Mouse (Mus musculus): ENCODE data around the gene Acot12. TPM values are rescaled to one million over a fixed set of nuclear protein-coding genes. Genes with fewer than 3 reads are reported as not detected.

The Acot12 gene
- polyA plus RNA-seq, 1 experiment from 2014 or later = not detected

DNA sequence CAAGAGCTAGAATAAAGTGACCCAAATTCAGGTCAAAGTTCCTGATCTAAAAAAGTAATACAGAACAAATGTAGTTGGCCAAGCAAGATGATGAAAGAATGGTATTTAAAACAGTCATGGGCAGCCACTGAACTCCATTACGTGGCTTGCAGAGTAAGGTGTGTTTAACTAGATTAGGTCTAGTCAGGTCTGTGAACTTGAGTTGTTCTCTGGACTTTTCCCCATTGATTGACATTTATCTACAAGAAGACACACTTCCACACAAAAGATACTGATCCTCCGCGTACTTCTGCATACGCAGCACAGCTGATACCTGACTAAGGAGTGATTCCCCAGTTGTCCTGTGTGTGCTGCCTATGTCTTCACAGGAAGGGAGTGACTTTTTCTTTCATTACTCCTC lies 24.3 kb downstream of the Acot12 start:
- Histone ChIP-seq H3K9ac (replicated peaks; ENCODE audit: low read depth) (no peak overlapping the region), H3K4me2 (replicated peaks; ENCODE audit: low read depth, low read length) (no peak overlapping the region), H3K9me3 (ENCODE audit: low read length) (no peaks in the 10 kb centered on the region), H3K27me3 (replicated peaks; ENCODE audit: insufficient read depth, low read length) (no peaks in the 10 kb centered on the region), H3K36me3 (ENCODE audit: insufficient read depth, low read length) (no peaks in the 10 kb centered on the region), H3K4me3 (ENCODE audit: low read depth, low read length) (no peak overlapping the region), H3K27ac (ENCODE audit: low read length) (no peak overlapping the region), H3K4me1 (ENCODE audit: insufficient read depth, low read depth, low read length) (no peaks in the 10 kb centered on the region)
- no peak for DNase-seq (ENCODE audit: low spot score)
- ATAC-seq = no peak
- no peak for TF ChIP-seq CTCF (IDR thresholded peaks at IDR 0.05)
- no peak for TF ChIP-seq EP300 (IDR thresholded peaks at IDR 0.05)
- 87% methylated on average over 4 of the region's 4 CpGs for WGBS

DNA sequence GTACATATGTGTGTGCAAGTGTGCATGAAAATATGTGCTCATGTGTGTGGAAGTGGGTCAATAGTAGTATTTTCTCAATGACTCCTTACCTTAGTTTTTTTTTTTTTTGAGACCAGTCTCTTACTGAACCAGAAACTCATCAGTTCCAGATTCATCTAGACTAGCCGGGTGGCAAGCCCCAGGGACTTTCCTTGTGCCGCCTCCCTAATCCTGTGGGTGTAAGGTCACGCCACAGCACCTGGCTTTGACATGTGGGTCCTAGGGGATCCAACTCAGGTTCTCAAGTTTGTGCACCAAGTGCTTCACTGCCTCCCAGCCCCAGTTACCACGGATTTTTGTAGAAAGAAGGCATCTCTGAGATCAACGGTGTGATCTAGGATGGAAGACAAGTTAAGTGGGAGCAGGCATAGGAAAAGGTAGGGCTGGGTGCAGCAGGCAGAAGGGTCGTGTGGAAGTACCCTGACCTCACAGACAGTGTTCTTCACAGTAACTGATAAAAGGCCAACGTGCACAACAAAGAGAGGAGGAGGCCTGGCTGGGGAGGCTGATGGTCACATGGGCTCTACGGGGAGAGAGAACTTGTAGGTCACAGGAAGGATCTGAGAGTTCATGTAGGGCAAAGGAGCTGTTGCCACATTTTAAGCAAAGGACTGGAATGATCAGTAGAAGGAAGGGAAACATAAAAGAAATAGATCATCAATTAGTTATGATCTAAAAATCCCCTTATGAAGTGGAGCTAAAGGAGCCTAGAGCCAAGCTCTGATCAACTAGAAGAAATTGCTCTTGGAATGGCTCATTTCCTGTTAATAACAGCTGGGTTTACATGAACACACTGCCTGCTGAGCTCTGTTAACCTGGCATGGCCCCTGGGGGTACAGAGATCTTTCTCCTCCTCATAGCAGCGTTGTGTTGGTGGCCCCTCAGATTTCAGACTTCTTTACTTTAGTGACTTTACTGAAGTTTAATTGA lies 27.7 kb downstream of the Acot12 start:
- no peaks in the 10 kb centered on the region for H3K27me3 ChIP-seq (replicated peaks; ENCODE audit: insufficient read depth, low read length)
- H3K9me3 ChIP-seq (ENCODE audit: low read length) = no peaks in the 10 kb centered on the region
- no peak overlapping the region for H3K4me3 ChIP-seq (ENCODE audit: low read depth, low read length)
- TF ChIP-seq EP300 (IDR thresholded peaks at IDR 0.05) = no peak
- no peak for TF ChIP-seq CTCF (IDR thresholded peaks at IDR 0.05)
- H3K27ac ChIP-seq (ENCODE audit: low read length) = no peak overlapping the region
- H3K4me1 ChIP-seq (ENCODE audit: insufficient read depth, low read depth, low read length) = no peaks in the 10 kb centered on the region
- WGBS = 64% methylated on average over 9 of the region's 9 CpGs
- ATAC-seq (no peak), DNase-seq (ENCODE audit: low spot score) (no peak)
- H3K4me2 ChIP-seq (replicated peaks; ENCODE audit: low read depth, low read length) = no peak overlapping the region
- no peaks in the 10 kb centered on the region for H3K36me3 ChIP-seq (ENCODE audit: insufficient read depth, low read length)
- no peak overlapping the region for H3K9ac ChIP-seq (replicated peaks; ENCODE audit: low read depth)

DNA sequence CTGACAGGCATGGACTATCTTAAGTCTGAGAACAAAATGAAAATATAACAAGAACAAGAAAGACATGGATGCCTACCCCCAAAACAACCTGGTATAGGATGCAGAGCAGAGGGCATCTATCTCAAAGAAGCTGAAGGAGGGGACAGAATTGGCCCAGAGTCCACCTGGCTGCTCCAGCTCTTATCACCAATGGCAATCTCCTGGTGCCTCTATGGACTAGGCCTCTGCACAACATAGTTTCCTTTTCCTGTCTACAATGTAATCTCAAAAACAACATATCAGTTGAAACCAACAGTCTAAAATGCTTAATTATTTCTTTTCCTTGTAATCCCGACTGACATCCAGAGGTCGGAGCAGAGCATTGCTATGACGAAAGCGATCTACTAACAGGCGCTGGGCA lies 36.8 kb downstream of the Acot12 start:
- Histone ChIP-seq H3K4me2 (replicated peaks; ENCODE audit: low read depth, low read length) (no peak overlapping the region), H3K4me1 (ENCODE audit: insufficient read depth, low read depth, low read length) (no peaks in the 10 kb centered on the region), H3K27me3 (replicated peaks; ENCODE audit: insufficient read depth, low read length) (no peaks in the 10 kb centered on the region), H3K36me3 (ENCODE audit: insufficient read depth, low read length) (no peaks in the 10 kb centered on the region), H3K9ac (replicated peaks; ENCODE audit: low read depth) (no peak overlapping the region), H3K27ac (ENCODE audit: low read length) (no peak overlapping the region), H3K4me3 (ENCODE audit: low read depth, low read length) (no peak overlapping the region), H3K9me3 (ENCODE audit: low read length) (no peaks in the 10 kb centered on the region)
- 91% methylated on average over 5 of the region's 5 CpGs for WGBS
- no peak for TF ChIP-seq EP300 (IDR thresholded peaks at IDR 0.05)
- TF ChIP-seq CTCF (IDR thresholded peaks at IDR 0.05) = no peak
- DNase-seq (ENCODE audit: low spot score) (no peak), ATAC-seq (no peak)

DNA sequence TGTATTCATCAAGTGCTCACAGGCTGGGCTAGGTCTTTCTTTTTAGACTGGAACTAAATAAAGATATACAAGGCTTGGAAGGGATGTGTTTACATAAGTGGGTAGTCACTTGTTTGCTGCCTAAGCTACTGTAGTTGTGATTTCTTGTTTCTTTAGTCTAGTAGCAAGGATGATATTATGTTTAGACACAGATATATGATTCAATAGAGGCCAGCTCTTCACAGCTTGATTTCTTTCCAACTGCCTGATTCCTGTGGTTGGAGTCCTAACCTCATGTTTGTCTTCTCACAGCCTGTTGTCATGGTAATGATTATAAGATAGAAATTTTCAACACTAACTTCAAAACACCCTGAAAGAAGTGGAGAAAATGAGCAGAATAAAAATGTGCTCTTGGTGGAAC lies 38.6 kb downstream of the Acot12 start:
- Histone ChIP-seq H3K27ac (ENCODE audit: low read length) (no peak overlapping the region), H3K9ac (replicated peaks; ENCODE audit: low read depth) (no peak overlapping the region), H3K4me1 (ENCODE audit: insufficient read depth, low read depth, low read length) (no peaks in the 10 kb centered on the region), H3K36me3 (ENCODE audit: insufficient read depth, low read length) (no peaks in the 10 kb centered on the region), H3K4me3 (ENCODE audit: low read depth, low read length) (no peak overlapping the region), H3K27me3 (replicated peaks; ENCODE audit: insufficient read depth, low read length) (no peaks in the 10 kb centered on the region), H3K9me3 (ENCODE audit: low read length) (no peaks in the 10 kb centered on the region), H3K4me2 (replicated peaks; ENCODE audit: low read depth, low read length) (no peak overlapping the region)
- ATAC-seq (no peak), DNase-seq (ENCODE audit: low spot score) (peak; percentile 6)
- TF ChIP-seq EP300 (IDR thresholded peaks at IDR 0.05) (no peak), CTCF (IDR thresholded peaks at IDR 0.05) (no peak)

DNA sequence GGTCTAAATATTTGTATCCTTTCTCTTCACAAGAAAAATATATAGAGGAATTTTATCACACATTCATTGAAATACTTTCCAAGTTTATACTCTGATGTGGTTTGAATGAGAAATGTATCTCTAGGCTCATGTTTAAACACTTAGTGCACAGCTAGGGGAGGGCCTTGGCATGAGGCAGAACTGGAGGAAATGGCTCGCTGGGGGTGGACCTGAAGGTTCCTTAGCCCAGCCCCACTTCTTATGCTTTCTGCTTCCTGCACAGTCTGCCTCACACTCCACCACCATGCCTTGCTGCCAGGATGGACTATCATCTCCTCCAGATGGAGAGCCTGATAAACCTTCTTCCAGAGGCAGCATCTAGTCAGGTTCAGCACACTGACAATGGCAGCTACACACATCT lies 50.7 kb downstream of the Acot12 start:
- H3K9me3 ChIP-seq (ENCODE audit: low read length) = no peaks in the 10 kb centered on the region
- no peak overlapping the region for H3K4me2 ChIP-seq (replicated peaks; ENCODE audit: low read depth, low read length)
- DNase-seq (ENCODE audit: low spot score) = no peak
- H3K36me3 ChIP-seq (ENCODE audit: insufficient read depth, low read length) = 0 out of 2 replicates have a peak, but pooled peaks cover 8% of the 10 kb centered on the region
- no peaks in the 10 kb centered on the region for H3K27me3 ChIP-seq (replicated peaks; ENCODE audit: insufficient read depth, low read length)
- H3K4me1 ChIP-seq (ENCODE audit: insufficient read depth, low read depth, low read length) = no peaks in the 10 kb centered on the region
- no peak overlapping the region for H3K9ac ChIP-seq (replicated peaks; ENCODE audit: low read depth)
- ATAC-seq = no peak
- no peak overlapping the region for H3K27ac ChIP-seq (ENCODE audit: low read length)
- no peak for TF ChIP-seq EP300 (IDR thresholded peaks at IDR 0.05)
- no peak for TF ChIP-seq CTCF (IDR thresholded peaks at IDR 0.05)
- 15% methylated on average over 1 of the region's 1 CpGs for WGBS
- no peak overlapping the region for H3K4me3 ChIP-seq (ENCODE audit: low read depth, low read length)

DNA sequence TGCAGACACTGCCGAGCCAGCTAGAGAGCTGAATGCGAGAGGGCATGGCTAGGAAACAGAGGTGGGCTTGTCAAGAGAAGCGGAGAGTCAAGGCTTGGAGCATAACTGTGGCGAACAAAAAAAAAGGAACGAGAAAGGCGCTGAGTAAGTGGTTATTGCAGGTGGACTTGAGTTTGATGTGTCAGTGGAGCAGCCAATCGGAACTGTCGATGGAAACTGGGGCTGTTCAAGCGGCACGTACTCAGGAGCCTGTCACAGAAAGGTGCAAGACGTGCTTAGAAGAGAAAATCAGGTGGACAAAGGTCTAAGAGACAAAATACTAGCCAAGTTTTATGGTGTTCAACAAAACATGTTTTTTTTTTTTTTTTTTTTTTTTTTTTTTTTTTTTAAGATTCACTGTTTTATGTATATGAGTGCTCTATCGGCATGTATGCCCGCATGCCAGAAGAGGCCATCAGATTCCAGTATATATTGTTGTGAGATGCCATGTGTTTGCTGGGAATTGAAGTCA lies 53.7 kb downstream of the Acot12 start:
- Histone ChIP-seq H3K27me3 (replicated peaks; ENCODE audit: insufficient read depth, low read length) (no peaks in the 10 kb centered on the region), H3K27ac (ENCODE audit: low read length) (no peak overlapping the region), H3K9me3 (ENCODE audit: low read length) (no peaks in the 10 kb centered on the region), H3K9ac (replicated peaks; ENCODE audit: low read depth) (no peak overlapping the region), H3K4me1 (ENCODE audit: insufficient read depth, low read depth, low read length) (no peaks in the 10 kb centered on the region), H3K36me3 (ENCODE audit: insufficient read depth, low read length) (peaks cover 28% of the 10 kb centered on the region; the same call in 1 of the 2 replicates), H3K4me2 (replicated peaks; ENCODE audit: low read depth, low read length) (no peak overlapping the region), H3K4me3 (ENCODE audit: low read depth, low read length) (no peak overlapping the region)
- WGBS = 94% methylated on average over 13 of the region's 13 CpGs
- DNase-seq (ENCODE audit: low spot score) = no peak
- no peak for ATAC-seq
- TF ChIP-seq CTCF (IDR thresholded peaks at IDR 0.05) = no peak
- TF ChIP-seq EP300 (IDR thresholded peaks at IDR 0.05) = no peak
